Mouse (Mus musculus) midbrain, embryonic 14.5 days (tissue): ENCODE results near the gene Methig1. TPM values are rescaled to one million over a fixed set of nuclear protein-coding genes. Genes with fewer than 3 reads are reported as not detected.

Experiments used
- polyA plus RNA-seq: library from polyadenylated mRNA; unstranded; fragments of >200 nt; fragmentation: Nextera tagmentation; extraction: Ambion mirVana; gene quantifications from 2 replicates; pipeline ENCODE4 v1.2.1, GENCODE M21; 2014

Methig1 gene
- polyA plus RNA-seq, 1 experiment from 2014 or later, result not detected

Other genes starting within 250 kb of the Methig1 start
- gene Atf1, start 125.3 kb upstream of the Methig1 start, polyA plus RNA-seq, result 11.5 and 14.4 TPM in 2 replicates
- gene Tmprss12, start 72.3 kb upstream of the Methig1 start, polyA plus RNA-seq, result not detected in 2 replicates
- 3.3 and 7.7 TPM in 2 replicates for gene Mettl7a1, start 49.0 kb upstream of the Methig1 start, polyA plus RNA-seq
- gene Mettl7a3, start 18.2 kb upstream of the Methig1 start, polyA plus RNA-seq, result not detected in 2 replicates
- gene Mettl7a2, start 51 bp downstream of the Methig1 start, polyA plus RNA-seq, result not detected in 2 replicates
- gene Higd1c, start 11.4 kb downstream of the Methig1 start, polyA plus RNA-seq, result not detected in 2 replicates
- not detected in 2 replicates for gene Gm5475, start 69.0 kb downstream of the Methig1 start, polyA plus RNA-seq
- 18.5 and 21.6 TPM in 2 replicates for gene Slc11a2, start 71.9 kb downstream of the Methig1 start, polyA plus RNA-seq
- gene Letmd1, start 115.9 kb downstream of the Methig1 start, polyA plus RNA-seq, result 44.8 and 51.9 TPM in 2 replicates
- gene Csrnp2, start 142.3 kb downstream of the Methig1 start, polyA plus RNA-seq, result 51.9 and 53.5 TPM in 2 replicates
- 30.1 and 35.8 TPM in 2 replicates for gene Tfcp2, start 198.9 kb downstream of the Methig1 start, polyA plus RNA-seq
- 45.6 and 47.3 TPM in 2 replicates for gene Pou6f1, start 246.8 kb downstream of the Methig1 start, polyA plus RNA-seq